ENCODE assay signal across 8 mouse cellular contexts in genomic region chr12:108240953-108241588, GRCm38 (mm10). TPM values are rescaled to one million over a fixed set of nuclear protein-coding genes. Genes with fewer than 3 reads are reported as not detected.
DNase-seq lines count a peak whose midpoint lies in the region; ATAC-seq lines count a peak whose summit lies in the region.

No protein-coding gene starts in this region.

- peak overlapping the region; percentile 5; the same call in 1 of the 2 replicates for H3K4me3 ChIP-seq in hindbrain, embryonic 12.5 days
- H3K4me3 ChIP-seq in midbrain, embryonic 11.5 days (ENCODE audit: low read depth, low read length) = no peak overlapping the region

- peak; percentile 51 for DNase-seq in layer of hippocampus, adult 11-12 months (ENCODE audit: low spot score)
- DNase-seq in layer of hippocampus, postnatal 14 days (ENCODE audit: low spot score in 2 of 2) = no peak
- DNase-seq in cerebellum, postnatal 4 days (ENCODE audit: low spot score in 2 of 2) = peak; percentile 49 to 66
- DNase-seq in midbrain, embryonic 11.5 days (ENCODE audit: low spot score, missing footprints) = peak; percentile 97
- no peak for DNase-seq in urinary bladder, postnatal 25 days (ENCODE audit: low spot score)
- DNase-seq in urinary bladder, adult 2 months (ENCODE audit: low spot score) = no peak

- H3K36me3 ChIP-seq in hindbrain, embryonic 12.5 days = no peaks in the 10 kb centered on the region
- H3K36me3 ChIP-seq in midbrain, embryonic 11.5 days (ENCODE audit: control insufficient read depth, insufficient read depth, low read length) = no peaks in the 10 kb centered on the region

- H3K4me1 ChIP-seq in hindbrain, embryonic 12.5 days = peaks cover 99% of the 10 kb centered on the region
- H3K4me1 ChIP-seq in midbrain, embryonic 11.5 days (ENCODE audit: control insufficient read depth, insufficient read depth, low read length) = peaks cover 77% of the 10 kb centered on the region

- ATAC-seq in hindbrain, embryonic 12.5 days (ENCODE audit: low FRiP score) = peak; percentile 66
- peak; percentile 78 for ATAC-seq in midbrain, embryonic 11.5 days (ENCODE audit: low FRiP score)
- ATAC-seq in erythroid progenitor cell, adult 5-6 weeks (replicated peaks; ENCODE audit: low FRiP score, poor library complexity, severe bottlenecking) = no peak

- WGBS in hindbrain, embryonic 12.5 days = 13% methylated on average over 21 of the region's 21 CpGs
- 11% methylated on average over 21 of the region's 21 CpGs for WGBS in midbrain, embryonic 11.5 days

- no peaks in the 10 kb centered on the region for H3K27me3 ChIP-seq in hindbrain, embryonic 12.5 days
- H3K27me3 ChIP-seq in midbrain, embryonic 11.5 days (ENCODE audit: control insufficient read depth, insufficient read depth, low read length) = no peaks in the 10 kb centered on the region

- peak overlapping the region; percentile 90 for H3K27ac ChIP-seq in hindbrain, embryonic 12.5 days
- peak overlapping the region; percentile 89 for H3K27ac ChIP-seq in midbrain, embryonic 11.5 days (ENCODE audit: low read depth, low read length)

- H3K9ac ChIP-seq in hindbrain, embryonic 12.5 days = peak overlapping the region; percentile 44
- peak overlapping the region; percentile 53 for H3K9ac ChIP-seq in midbrain, embryonic 11.5 days (ENCODE audit: low read length)

- H3K9me3 ChIP-seq in hindbrain, embryonic 12.5 days (replicated peaks) = no peaks in the 10 kb centered on the region
- H3K9me3 ChIP-seq in midbrain, embryonic 11.5 days (ENCODE audit: control insufficient read depth, low read length) = no peaks in the 10 kb centered on the region

- H3K4me2 ChIP-seq in hindbrain, embryonic 12.5 days (replicated peaks) = peak overlapping the region; percentile 35
- H3K4me2 ChIP-seq in midbrain, embryonic 11.5 days = peak overlapping the region; percentile 25

RNA-seq across cellular contexts. Expression of gene Ccdc85c, which starts 34.2 kb away (rescaled TPM):
- 10 to 100 TPM; 55.9 to 57.4 TPM for total RNA-seq in layer of hippocampus, postnatal 14 days (2021)
- polyA plus RNA-seq in hindbrain, embryonic 12.5 days (2016; fragmentation: Nextera tagmentation; extraction: Ambion mirVana) = 15.2 and 16.3 TPM in 2 replicates
- polyA plus RNA-seq in midbrain, embryonic 11.5 days (2014; fragmentation: Nextera tagmentation; extraction: Ambion mirVana) = 19.2 and 20.4 TPM in 2 replicates
- not detected in 2 replicates for total RNA-seq in erythroid progenitor cell, adult 5-6 weeks (2015; ENCODE audit: low replicate concordance)
- 0.64 and 6.3 TPM in 2 replicates for total RNA-seq in erythroid progenitor cell, adult 5-6 weeks (2017; ENCODE audit: low replicate concordance)
- 14.6 and 23.1 TPM in 2 replicates for polyA plus RNA-seq in urinary bladder, adult 2 months (2012; rRNA removed)

Comparison
In these comparisons a context has a peak if more than half of its experiments do, and no peak if none do; other contexts are left out.
1. DNase-seq: peak in layer of hippocampus, adult 11-12 months (single experiment), cerebellum, postnatal 4 days (2 of 2) and midbrain, embryonic 11.5 days (single experiment); none in layer of hippocampus, postnatal 14 days (0 of 2), urinary bladder, postnatal 25 days (single experiment) and urinary bladder, adult 2 months (single experiment).